Mouse (Mus musculus): ENCODE measurements around the gene Atxn1. TPM values are rescaled to one million over a fixed set of nuclear protein-coding genes. Genes with fewer than 3 reads are reported as not detected.
A peak's percentile ranks its signal among the peaks of the same experiment; 100 is the strongest.

The Atxn1 gene
- polyA plus RNA-seq, 1 experiment = not detected

GRCm38 (mm10) chr13:45822491-45822829 lies 142.3 kb downstream of the Atxn1 start:
- no peak overlapping the region for H3K4me3 ChIP-seq (ENCODE audit: insufficient read depth, low read depth, low read length)
- 77% methylated on average over 4 of the region's 4 CpGs for WGBS
- H3K4me1 ChIP-seq (ENCODE audit: control insufficient read depth, insufficient read depth, low read length) = peaks cover 10% of the 10 kb centered on the region
- no peak overlapping the region for H3K27ac ChIP-seq (ENCODE audit: insufficient read depth, low read depth, low read length)
- no peak for TF ChIP-seq POLR2A (IDR thresholded peaks at IDR 0.05; ENCODE audit: insufficient read depth, low read depth, low read length)
- TF ChIP-seq CTCF (IDR thresholded peaks at IDR 0.05; ENCODE audit: insufficient read depth, low read depth, low read length) = no peak

- Histone ChIP-seq H3K4me3 (ENCODE audit: insufficient read depth, low read depth, low read length) (no peak overlapping the region), H3K4me1 (ENCODE audit: control insufficient read depth, insufficient read depth, low read length) (peaks cover 7% of the 10 kb centered on the region), H3K27ac (ENCODE audit: insufficient read depth, low read depth, low read length) (no peak overlapping the region)
- 77% methylated on average over 7 of the region's 7 CpGs for WGBS
- no peak for TF ChIP-seq POLR2A (IDR thresholded peaks at IDR 0.05; ENCODE audit: insufficient read depth, low read depth, low read length)
- no peak for TF ChIP-seq CTCF (IDR thresholded peaks at IDR 0.05; ENCODE audit: insufficient read depth, low read depth, low read length)
These were observed 142.9 kb downstream of the Atxn1 start for GRCm38 (mm10) chr13:45821764-45822490.

- peak overlapping the region; percentile 25; the same call in 1 of the 2 replicates for H3K27ac ChIP-seq (ENCODE audit: insufficient read depth, low read depth, low read length)
- TF ChIP-seq POLR2A (IDR thresholded peaks at IDR 0.05; ENCODE audit: insufficient read depth, low read depth, low read length) (no peak), CTCF (IDR thresholded peaks at IDR 0.05; ENCODE audit: insufficient read depth, low read depth, low read length) (no peak)
- H3K4me1 ChIP-seq (ENCODE audit: control insufficient read depth, insufficient read depth, low read length) = peaks cover 7% of the 10 kb centered on the region
- no peak overlapping the region for H3K4me3 ChIP-seq (ENCODE audit: insufficient read depth, low read depth, low read length)
- 55% methylated on average over 15 of the region's 15 CpGs for WGBS
These were observed 144.2 kb downstream of the Atxn1 start for GRCm38 (mm10) chr13:45820473-45821230.

DNA sequence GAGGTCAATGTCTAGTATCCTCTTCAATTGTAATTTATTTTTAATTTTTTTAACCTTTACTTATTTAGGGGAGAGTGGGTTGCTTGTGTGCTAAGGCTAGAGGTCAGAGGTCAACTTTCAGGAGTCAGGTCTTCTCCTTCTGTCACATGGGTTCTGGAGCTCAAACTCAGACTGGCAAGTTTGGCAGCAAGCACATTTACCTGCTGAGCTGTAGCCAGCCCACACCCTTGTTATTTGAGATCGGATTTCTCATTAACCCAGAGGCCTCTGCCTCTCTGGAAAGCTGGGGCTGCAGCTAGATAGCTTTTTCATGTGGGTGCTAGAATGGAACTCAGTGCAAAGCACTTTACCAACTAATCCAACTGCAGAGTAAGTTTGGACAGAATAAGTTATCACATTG lies 148.1 kb downstream of the Atxn1 start:
- H3K4me3 ChIP-seq (ENCODE audit: insufficient read depth, low read depth, low read length) = no peak overlapping the region
- H3K27ac ChIP-seq (ENCODE audit: insufficient read depth, low read depth, low read length) = no peak overlapping the region
- 77% methylated on average over 1 of the region's 1 CpGs for WGBS
- TF ChIP-seq CTCF (IDR thresholded peaks at IDR 0.05; ENCODE audit: insufficient read depth, low read depth, low read length) = no peak
- no peak for TF ChIP-seq POLR2A (IDR thresholded peaks at IDR 0.05; ENCODE audit: insufficient read depth, low read depth, low read length)
- H3K4me1 ChIP-seq (ENCODE audit: control insufficient read depth, insufficient read depth, low read length) = peaks cover 7% of the 10 kb centered on the region

DNA sequence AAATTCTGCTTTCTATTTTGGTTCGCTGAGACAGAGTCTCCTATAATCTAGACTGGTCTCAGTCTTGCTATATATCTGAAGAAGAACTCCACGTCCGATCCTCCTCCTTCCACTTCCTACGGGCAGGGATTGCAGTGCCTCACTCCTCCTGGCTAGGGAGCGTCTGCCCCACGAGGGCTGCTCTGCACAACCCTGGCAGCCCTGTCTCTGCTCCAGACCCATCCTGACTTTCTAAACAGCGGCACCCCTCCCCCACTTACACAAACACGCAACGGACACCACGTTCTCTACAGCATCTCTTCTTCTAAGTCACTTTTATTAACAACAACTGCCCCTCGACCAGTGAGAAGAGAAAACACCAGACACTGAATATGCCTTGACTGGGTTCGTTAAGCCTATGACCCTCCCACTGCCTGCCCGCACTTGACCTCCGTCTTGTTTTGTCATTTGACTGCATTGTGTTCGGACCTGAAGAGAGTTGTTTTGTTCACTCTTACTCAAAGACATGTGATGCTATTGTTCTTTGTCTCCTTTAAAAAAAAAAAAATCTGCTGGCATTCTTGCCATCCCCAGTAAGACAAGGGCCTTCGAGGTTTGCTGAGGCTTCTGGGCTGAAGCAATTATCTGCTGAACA lies 154.9 kb downstream of the Atxn1 start:
- 59% methylated on average over 16 of the region's 16 CpGs for WGBS
- no peak overlapping the region for H3K4me3 ChIP-seq (ENCODE audit: insufficient read depth, low read depth, low read length)

DNA sequence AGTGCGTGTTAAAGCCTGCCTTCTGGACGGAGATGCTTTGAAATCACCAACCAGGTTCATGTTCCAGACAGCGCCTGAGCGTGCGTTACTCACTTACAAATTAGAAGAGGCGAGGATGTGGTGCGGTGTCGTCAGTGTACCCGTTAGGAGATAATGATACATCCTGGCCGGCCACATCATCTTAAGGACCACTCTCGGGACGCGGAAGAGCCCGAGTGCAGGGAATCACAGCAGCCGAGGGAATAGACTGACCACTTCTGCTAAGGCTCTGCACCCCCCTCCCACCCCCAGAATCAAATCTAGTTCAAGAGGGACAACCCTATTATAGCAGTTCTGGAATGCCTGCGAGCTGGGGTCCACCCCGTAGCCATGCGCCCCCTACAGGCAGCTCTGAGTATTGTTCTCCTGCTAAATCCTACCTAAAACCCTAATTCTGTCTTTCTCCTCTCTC lies 157.2 kb downstream of the Atxn1 start:
- peak overlapping the region; percentile 42 for H3K4me3 ChIP-seq (ENCODE audit: insufficient read depth, low read depth, low read length)
- peak; percentile 77 for TF ChIP-seq CTCF (IDR thresholded peaks at IDR 0.05; ENCODE audit: insufficient read depth, low read depth, low read length)
- TF ChIP-seq POLR2A (IDR thresholded peaks at IDR 0.05; ENCODE audit: insufficient read depth, low read depth, low read length) = no peak
- peak overlapping the region; percentile 27; the same call in 1 of the 2 replicates for H3K27ac ChIP-seq (ENCODE audit: insufficient read depth, low read depth, low read length)
- WGBS = 9% methylated on average over 18 of the region's 18 CpGs
- H3K4me1 ChIP-seq (ENCODE audit: control insufficient read depth, insufficient read depth, low read length) = peaks cover 23% of the 10 kb centered on the region

More for the DNA sequence above, 154.9 kb downstream of the Atxn1 start:
- TF ChIP-seq CTCF (IDR thresholded peaks at IDR 0.05; ENCODE audit: insufficient read depth, low read depth, low read length) = no peak
- TF ChIP-seq POLR2A (IDR thresholded peaks at IDR 0.05; ENCODE audit: insufficient read depth, low read depth, low read length) = no peak
- peaks cover 19% of the 10 kb centered on the region for H3K4me1 ChIP-seq (ENCODE audit: control insufficient read depth, insufficient read depth, low read length)
- H3K27ac ChIP-seq (ENCODE audit: insufficient read depth, low read depth, low read length) = no peak overlapping the region

- TF ChIP-seq CTCF (IDR thresholded peaks at IDR 0.05; ENCODE audit: insufficient read depth, low read depth, low read length) (no peak), POLR2A (IDR thresholded peaks at IDR 0.05; ENCODE audit: insufficient read depth, low read depth, low read length) (no peak)
- Histone ChIP-seq H3K27ac (ENCODE audit: insufficient read depth, low read depth, low read length) (peak overlapping the region; percentile 43; the same call in 1 of the 2 replicates), H3K4me3 (ENCODE audit: insufficient read depth, low read depth, low read length) (no peak overlapping the region), H3K4me1 (ENCODE audit: control insufficient read depth, insufficient read depth, low read length) (peaks cover 23% of the 10 kb centered on the region)
- 52% methylated on average over 18 of the region's 18 CpGs for WGBS
These were observed 157.9 kb downstream of the Atxn1 start for GRCm38 (mm10) chr13:45806600-45807525.

Data from olfactory bulb, adult 2 months (tissue).